Mouse (Mus musculus): ENCODE results near the gene Eri3. TPM values are rescaled to one million over a fixed set of nuclear protein-coding genes. Genes with fewer than 3 reads are reported as not detected.

Gene Eri3
- polyA plus RNA-seq, 1 experiment = 219 TPM

- TF ChIP-seq GATA1 (IDR thresholded peaks at IDR 0.05; ENCODE audit: low read length) = no peak
These were observed 5.3 kb downstream of the Eri3 start for GRCm38 (mm10) chr4:117555495-117555894.

DNA sequence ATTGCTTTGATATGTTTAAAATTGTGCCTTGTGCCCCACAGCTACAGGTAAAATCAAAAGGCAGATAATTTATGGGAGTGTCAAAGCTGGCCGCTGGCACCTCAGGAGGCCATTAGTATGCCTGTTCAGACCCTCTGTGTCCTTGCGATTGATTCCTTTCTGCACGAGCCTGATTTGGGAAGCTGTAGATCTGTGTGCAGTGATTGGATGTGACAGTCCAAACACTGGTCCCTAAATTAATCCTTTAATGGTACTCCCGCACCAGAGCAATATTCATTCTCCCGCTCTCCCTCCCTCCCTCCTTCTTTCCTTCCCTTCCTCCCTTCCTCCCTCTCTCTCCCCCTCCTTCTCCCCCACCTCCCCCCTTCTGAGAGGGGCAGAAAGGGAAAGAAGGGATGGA lies 6.2 kb downstream of the Eri3 start:
- TF ChIP-seq GATA1 (IDR thresholded peaks at IDR 0.05; ENCODE audit: low read length) = no peak

- no peak for TF ChIP-seq GATA1 (IDR thresholded peaks at IDR 0.05; ENCODE audit: low read length)
These were observed 7.0 kb downstream of the Eri3 start for GRCm38 (mm10) chr4:117557068-117557645.

GRCm38 (mm10) chr4:117563967-117564366 lies 13.8 kb downstream of the Eri3 start:
- TF ChIP-seq GATA1 (IDR thresholded peaks at IDR 0.05; ENCODE audit: low read length) = no peak

GRCm38 (mm10) chr4:117568846-117569245 lies 18.7 kb downstream of the Eri3 start:
- no peak for TF ChIP-seq GATA1 (IDR thresholded peaks at IDR 0.05; ENCODE audit: low read length)

DNA sequence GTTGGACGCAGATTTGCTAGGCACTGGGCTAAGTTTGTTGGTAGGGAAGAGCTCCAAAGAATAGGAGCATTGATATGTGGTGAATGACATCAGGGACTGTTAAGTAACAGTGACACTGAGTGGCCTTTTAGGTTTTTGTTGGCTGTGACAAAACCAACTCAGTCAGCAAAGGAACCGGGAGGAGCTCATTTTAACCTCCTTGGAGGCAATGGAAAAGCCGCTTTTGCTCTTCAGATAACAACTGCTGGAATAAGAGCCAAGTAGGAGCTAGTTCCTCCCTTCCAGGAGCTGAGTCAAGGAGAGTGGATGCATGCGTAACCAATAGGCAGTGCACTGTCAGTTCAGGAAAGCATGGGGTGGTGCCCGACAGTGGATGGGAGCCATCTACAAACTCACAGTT lies 20.8 kb downstream of the Eri3 start:
- no peak for TF ChIP-seq GATA1 (IDR thresholded peaks at IDR 0.05; ENCODE audit: low read length)

DNA sequence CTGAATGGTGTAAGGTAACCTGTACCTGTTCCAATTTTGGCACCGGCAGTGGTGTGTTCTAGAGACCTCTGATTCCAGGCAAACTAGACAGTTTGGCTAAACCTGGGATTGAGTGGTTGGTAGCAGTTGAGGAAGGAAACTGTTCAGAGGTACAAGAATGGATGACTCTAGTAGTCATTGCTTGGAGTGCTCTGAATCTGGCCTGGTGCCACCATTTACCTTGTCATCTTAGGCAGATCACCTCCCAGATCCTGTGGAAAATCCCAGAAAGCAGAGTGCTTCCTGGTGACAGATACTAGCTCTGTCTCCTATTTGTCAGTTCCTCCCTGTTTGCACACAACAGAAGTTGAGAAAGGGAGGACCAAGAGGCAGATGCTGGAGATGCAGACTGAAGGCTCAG lies 27.4 kb downstream of the Eri3 start:
- no peak for TF ChIP-seq GATA1 (IDR thresholded peaks at IDR 0.05; ENCODE audit: low read length)

DNA sequence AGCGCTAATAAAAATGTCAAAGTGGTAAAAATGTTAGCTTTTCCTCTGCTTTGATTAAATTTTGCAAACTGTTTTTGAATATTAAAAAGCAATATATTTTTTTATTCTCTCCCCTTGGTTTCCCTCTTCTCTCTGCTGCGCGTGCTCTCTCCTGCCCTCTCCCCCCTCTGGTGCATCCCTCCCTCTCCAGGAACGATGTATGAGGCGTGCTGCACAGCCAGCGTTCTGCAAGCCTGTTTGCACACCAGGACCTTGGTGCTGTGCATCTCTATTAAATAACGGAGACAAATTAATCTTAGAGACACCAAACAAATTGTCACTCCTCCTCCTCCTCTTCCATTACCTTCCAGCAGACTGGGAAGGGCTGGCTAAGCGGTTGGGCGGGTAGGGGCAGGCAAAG lies 31.5 kb downstream of the Eri3 start:
- TF ChIP-seq GATA1 (IDR thresholded peaks at IDR 0.05; ENCODE audit: low read length) = no peak

- no peak for TF ChIP-seq GATA1 (IDR thresholded peaks at IDR 0.05; ENCODE audit: low read length)
These were observed 35.8 kb downstream of the Eri3 start for GRCm38 (mm10) chr4:117585995-117586394.

- TF ChIP-seq GATA1 (IDR thresholded peaks at IDR 0.05; ENCODE audit: low read length) = no peak
These were observed 37.3 kb downstream of the Eri3 start for GRCm38 (mm10) chr4:117587447-117587846.

- TF ChIP-seq GATA1 (IDR thresholded peaks at IDR 0.05; ENCODE audit: low read length) = no peak
These were observed 39.0 kb downstream of the Eri3 start for GRCm38 (mm10) chr4:117589081-117589660.

GRCm38 (mm10) chr4:117590781-117591180 lies 40.6 kb downstream of the Eri3 start:
- no peak for TF ChIP-seq GATA1 (IDR thresholded peaks at IDR 0.05; ENCODE audit: low read length)

- TF ChIP-seq GATA1 (IDR thresholded peaks at IDR 0.05; ENCODE audit: low read length) = no peak
These were observed 42.0 kb downstream of the Eri3 start for GRCm38 (mm10) chr4:117592206-117592605.

DNA sequence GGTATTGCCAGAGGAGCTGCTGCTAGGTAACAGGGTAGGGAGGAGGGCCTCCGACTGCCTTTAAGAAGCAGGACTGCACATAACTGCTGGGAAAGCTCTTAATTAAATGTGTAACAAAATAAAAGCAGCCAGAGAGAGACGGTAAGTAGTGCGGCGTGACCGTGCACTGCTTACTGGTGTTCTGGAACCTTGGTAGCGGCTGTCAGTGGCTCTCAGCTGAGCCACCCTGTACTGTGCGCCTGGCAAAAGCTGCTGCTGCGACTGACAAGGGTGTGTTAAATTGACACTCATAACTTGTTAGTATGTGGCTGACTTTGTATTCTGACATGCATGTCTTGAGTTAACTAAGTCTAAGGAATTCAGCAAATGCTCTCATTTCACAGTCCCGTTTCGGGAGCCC lies 45.1 kb downstream of the Eri3 start:
- no peak for TF ChIP-seq GATA1 (IDR thresholded peaks at IDR 0.05; ENCODE audit: low read length)

- no peak for TF ChIP-seq GATA1 (IDR thresholded peaks at IDR 0.05; ENCODE audit: low read length)
These were observed 49.9 kb downstream of the Eri3 start for GRCm38 (mm10) chr4:117599986-117600565.

DNA sequence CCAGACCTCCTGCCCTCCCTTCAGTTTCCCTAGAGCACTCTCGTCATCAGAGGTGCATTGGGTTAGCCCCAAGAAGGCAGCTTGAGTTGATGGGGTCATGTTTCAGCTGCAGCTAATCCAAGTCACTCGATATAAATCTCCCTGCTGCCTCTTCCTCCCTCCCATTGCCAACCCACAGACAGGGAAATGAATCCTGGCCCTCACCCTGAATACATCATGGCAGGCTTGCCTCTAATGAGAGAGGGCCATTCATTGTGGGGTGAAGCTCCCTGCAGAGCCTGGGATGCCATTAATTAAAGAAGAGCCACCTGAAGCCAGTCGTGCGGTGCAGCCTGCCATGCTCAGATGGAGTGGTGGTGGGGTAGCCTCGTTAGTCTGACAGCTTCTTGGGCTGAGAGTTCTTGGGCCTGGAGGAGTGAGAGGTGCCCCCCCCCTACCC lies 51.2 kb downstream of the Eri3 start:
- no peak for TF ChIP-seq GATA1 (IDR thresholded peaks at IDR 0.05; ENCODE audit: low read length)
